Mouse (Mus musculus) lung, postnatal 0 days (tissue): ENCODE measurements at regions not wholly inside any gene's neighbourhood (a gene's known extent, or its start where the extent isn't known, plus 50 kb on each side); places are given as distances from the start of the nearest gene placed in this dataset.

ENCODE experiments used
- ATAC-seq: fragments of 200-750 bp; cut with Nextera tagmentation; 2 replicates; pipeline ENCODE4 v1.8.0; 2017; ENCODE audit warnings: moderate library complexity
- DNase-seq: peaks from one replicate; pipeline ENCODE4 v3.0.0-alpha.2; 2016; ENCODE audit warnings: low spot score
- H3K27ac ChIP-seq: fragments of 300-500 bp; sonication (generic); 2 replicates; pipeline ENCODE4 v1.5.1; 2014; ENCODE audit warnings: antibody characterized with exemption, mild to moderate bottlenecking, low read length, mixed read lengths
- H3K27me3 ChIP-seq: fragments of 300-500 bp; sonication (generic); replicated peaks from 2 replicates; pipeline ENCODE4 v1.6.1; 2014; ENCODE audit warnings: low read length, mixed read lengths; ENCODE audit not compliant: insufficient read depth
- H3K36me3 ChIP-seq: fragments of 300-500 bp; sonication (generic); 2 replicates; pipeline ENCODE4 v1.6.1; 2014; ENCODE audit warnings: low read length, mixed read lengths; ENCODE audit not compliant: insufficient read depth
- H3K4me1 ChIP-seq: fragments of 300-500 bp; sonication (generic); 2 replicates; pipeline ENCODE4 v1.6.1; 2014; ENCODE audit warnings: antibody characterized with exemption, low read depth, low read length, mixed read lengths; ENCODE audit not compliant: insufficient read depth
- H3K4me2 ChIP-seq: fragments of 300-500 bp; sonication (generic); replicated peaks from 2 replicates; pipeline ENCODE4 v1.6.1; 2014; ENCODE audit warnings: low read depth, mild to moderate bottlenecking, low read length, moderate library complexity, mixed read lengths
- H3K4me3 ChIP-seq: fragments of 300-500 bp; sonication (generic); 2 replicates; pipeline ENCODE4 v1.5.1; 2014; ENCODE audit warnings: low read depth, low read length
- H3K9ac ChIP-seq: fragments of 300-500 bp; sonication (generic); replicated peaks from 2 replicates; pipeline ENCODE4 v1.6.1; 2014; ENCODE audit warnings: low read depth, mild to moderate bottlenecking
- H3K9me3 ChIP-seq: fragments of 300-500 bp; sonication (generic); 2 replicates; pipeline ENCODE4 v1.6.1; 2016; ENCODE audit warnings: low read length, mixed read lengths
- CTCF ChIP-seq: IDR thresholded peaks from 2 replicates; pipeline ENCODE4 v1.5.1; 2016; ENCODE audit warnings: antibody characterized with exemption, mild to moderate bottlenecking
- EP300 ChIP-seq: IDR thresholded peaks from 2 replicates; pipeline ENCODE4 v1.6.1; 2016; ENCODE audit warnings: antibody characterized with exemption, mild to moderate bottlenecking, control low read depth
- WGBS: fragments of 180-500 bp; shearing (Covaris S2); extraction: QIAGEN DNeasy Blood & Tissue Kit; methylation state at CpG from one replicate; pipeline ENCODE4 v1.1.7; 2014; 5-methylcytosine and 5-hydroxymethylcytosine counted together

GRCm38 (mm10) chr5:43108260-43108589, 124.7 kb upstream of the Cpeb2 start:
- no peak for TF ChIP-seq CTCF
- TF ChIP-seq EP300, result no peak
- Histone ChIP-seq H3K27me3 (no peaks in the 10 kb centered on the region), H3K9me3 (no peaks in the 10 kb centered on the region), H3K4me1 (no peaks in the 10 kb centered on the region), H3K36me3 (no peaks in the 10 kb centered on the region), H3K4me3 (no peak overlapping the region), H3K9ac (no peak overlapping the region), H3K27ac (no peak overlapping the region), H3K4me2 (no peak overlapping the region)
- DNase-seq (no peak), ATAC-seq (no peak)
- 52% methylated on average over 2 of the region's 2 CpGs for WGBS

GRCm38 (mm10) chr5:43110122-43110521, 122.8 kb upstream of the Cpeb2 start:
- H3K27me3 ChIP-seq, result no peaks in the 10 kb centered on the region
- no peak for TF ChIP-seq CTCF
- TF ChIP-seq EP300, result no peak
- H3K4me1 ChIP-seq, result no peaks in the 10 kb centered on the region
- H3K4me2 ChIP-seq, result no peak overlapping the region
- ATAC-seq, result peak; percentile 52
- H3K27ac ChIP-seq, result no peak overlapping the region
- H3K4me3 ChIP-seq, result no peak overlapping the region
- 57% methylated on average over 5 of the region's 5 CpGs for WGBS
- no peaks in the 10 kb centered on the region for H3K36me3 ChIP-seq
- no peak for DNase-seq
- H3K9me3 ChIP-seq, result no peaks in the 10 kb centered on the region
- H3K9ac ChIP-seq, result no peak overlapping the region

- DNase-seq (no peak), ATAC-seq (no peak)
- 51% methylated on average over 2 of the region's 2 CpGs for WGBS
- no peak for TF ChIP-seq EP300
- TF ChIP-seq CTCF, result no peak
- Histone ChIP-seq H3K36me3 (no peaks in the 10 kb centered on the region), H3K9ac (no peak overlapping the region), H3K4me1 (no peaks in the 10 kb centered on the region), H3K4me3 (no peak overlapping the region), H3K27me3 (no peaks in the 10 kb centered on the region), H3K27ac (no peak overlapping the region), H3K9me3 (no peaks in the 10 kb centered on the region), H3K4me2 (no peak overlapping the region)
These were observed 121.2 kb upstream of the Cpeb2 start for GRCm38 (mm10) chr5:43111740-43112139.

GRCm38 (mm10) chr5:43113405-43114119, 119.4 kb upstream of the Cpeb2 start:
- ATAC-seq (no peak), DNase-seq (no peak)
- 64% methylated on average over 12 of the region's 12 CpGs for WGBS
- no peaks in the 10 kb centered on the region for H3K27me3 ChIP-seq
- no peak overlapping the region for H3K4me3 ChIP-seq
- no peak overlapping the region for H3K27ac ChIP-seq
- H3K4me2 ChIP-seq, result no peak overlapping the region
- no peaks in the 10 kb centered on the region for H3K4me1 ChIP-seq
- no peaks in the 10 kb centered on the region for H3K36me3 ChIP-seq
- no peak for TF ChIP-seq CTCF
- TF ChIP-seq EP300, result no peak
- no peaks in the 10 kb centered on the region for H3K9me3 ChIP-seq
- no peak overlapping the region for H3K9ac ChIP-seq

- H3K4me3 ChIP-seq, result no peak overlapping the region
- no peaks in the 10 kb centered on the region for H3K27me3 ChIP-seq
- 88% methylated on average over 3 of the region's 3 CpGs for WGBS
- ATAC-seq (no peak), DNase-seq (no peak)
- no peaks in the 10 kb centered on the region; the same call in 1 of the 2 replicates for H3K4me1 ChIP-seq
- H3K27ac ChIP-seq, result no peak overlapping the region
- TF ChIP-seq EP300, result no peak
- no peaks in the 10 kb centered on the region for H3K36me3 ChIP-seq
- no peak overlapping the region for H3K4me2 ChIP-seq
- H3K9me3 ChIP-seq, result no peaks in the 10 kb centered on the region
- no peak overlapping the region for H3K9ac ChIP-seq
These were observed 117.5 kb upstream of the Cpeb2 start for GRCm38 (mm10) chr5:43115507-43115906.

GRCm38 (mm10) chr5:43116821-43117220, 116.1 kb upstream of the Cpeb2 start:
- WGBS, result 67% methylated on average over 7 of the region's 7 CpGs

GRCm38 (mm10) chr5:43121065-43121464, 111.9 kb upstream of the Cpeb2 start:
- Histone ChIP-seq H3K4me1 (no peaks in the 10 kb centered on the region; the same call in 1 of the 2 replicates), H3K27me3 (no peaks in the 10 kb centered on the region), H3K27ac (no peak overlapping the region), H3K9me3 (no peaks in the 10 kb centered on the region), H3K9ac (no peak overlapping the region), H3K36me3 (no peaks in the 10 kb centered on the region), H3K4me3 (no peak overlapping the region), H3K4me2 (no peak overlapping the region)
- TF ChIP-seq EP300 (peak; percentile 46), CTCF (no peak)
- WGBS, result 30% methylated on average over 2 of the region's 2 CpGs
- DNase-seq (peak; percentile 38), ATAC-seq (no peak)

More at GRCm38 (mm10) chr5:43116821-43117220, 116.1 kb upstream of the Cpeb2 start:
- no peak for ATAC-seq
- Histone ChIP-seq H3K9me3 (no peaks in the 10 kb centered on the region), H3K9ac (no peak overlapping the region), H3K36me3 (no peaks in the 10 kb centered on the region), H3K4me3 (no peak overlapping the region), H3K4me1 (no peaks in the 10 kb centered on the region; the same call in 1 of the 2 replicates), H3K4me2 (no peak overlapping the region), H3K27ac (no peak overlapping the region), H3K27me3 (no peaks in the 10 kb centered on the region)
- no peak for TF ChIP-seq CTCF
- TF ChIP-seq EP300, result no peak
- peak; percentile 46 for DNase-seq
